Mouse (Mus musculus): Measurements from ENCODE around the gene Adcy2. TPM values are rescaled to one million over a fixed set of nuclear protein-coding genes. Genes with fewer than 3 reads are reported as not detected.

Adcy2 gene
- polyA plus RNA-seq, 1 experiment from 2014 or later, result 7.8 TPM

- WGBS, result 17% methylated on average over 10 of the region's 10 CpGs
- H3K4me2 ChIP-seq (ENCODE audit: low read depth), result peak overlapping the region; percentile 90
Measured at GRCm38 (mm10) chr13:68997386-68997785, 2.0 kb downstream of the Adcy2 start.

GRCm38 (mm10) chr13:68996661-68997060, 2.7 kb downstream of the Adcy2 start:
- no peak overlapping the region for H3K9ac ChIP-seq (ENCODE audit: low read length)
- H3K4me2 ChIP-seq (ENCODE audit: low read depth), result no peak overlapping the region
- 0 out of 2 replicates have a peak, but pooled peaks cover 2% of the 10 kb centered on the region for H3K27me3 ChIP-seq (ENCODE audit: control insufficient read depth, insufficient read depth, low read length)
- DNase-seq (ENCODE audit: low spot score) (no peak), ATAC-seq (ENCODE audit: insufficient read depth, low FRiP score, low TSS enrichment) (no peak)
- no peak overlapping the region for H3K4me3 ChIP-seq (ENCODE audit: low read depth, low read length)
- no peaks in the 10 kb centered on the region for H3K9me3 ChIP-seq (ENCODE audit: control insufficient read depth, low read length)
- H3K4me1 ChIP-seq (ENCODE audit: control insufficient read depth, insufficient read depth, low read length), result 0 out of 2 replicates have a peak, but pooled peaks cover 2% of the 10 kb centered on the region
- H3K27ac ChIP-seq (ENCODE audit: low read depth, low read length), result no peak overlapping the region
- WGBS, result 85% methylated on average over 3 of the region's 3 CpGs
- no peaks in the 10 kb centered on the region for H3K36me3 ChIP-seq (ENCODE audit: control insufficient read depth, insufficient read depth, low read length)

More at GRCm38 (mm10) chr13:68997386-68997785, 2.0 kb downstream of the Adcy2 start:
- Histone ChIP-seq H3K36me3 (ENCODE audit: control insufficient read depth, insufficient read depth, low read length) (no peaks in the 10 kb centered on the region), H3K27ac (ENCODE audit: low read depth, low read length) (no peak overlapping the region), H3K4me3 (ENCODE audit: low read depth, low read length) (peak overlapping the region; percentile 49; the same call in 1 of the 2 replicates), H3K27me3 (ENCODE audit: control insufficient read depth, insufficient read depth, low read length) (0 out of 2 replicates have a peak, but pooled peaks cover 2% of the 10 kb centered on the region), H3K9me3 (ENCODE audit: control insufficient read depth, low read length) (no peaks in the 10 kb centered on the region), H3K9ac (ENCODE audit: low read length) (no peak overlapping the region), H3K4me1 (ENCODE audit: control insufficient read depth, insufficient read depth, low read length) (0 out of 2 replicates have a peak, but pooled peaks cover 2% of the 10 kb centered on the region)
- DNase-seq (ENCODE audit: low spot score), result no peak
- no peak for ATAC-seq (ENCODE audit: insufficient read depth, low FRiP score, low TSS enrichment)

GRCm38 (mm10) chr13:68985789-68986188, 13.6 kb downstream of the Adcy2 start:
- Histone ChIP-seq H3K27me3 (ENCODE audit: control insufficient read depth, insufficient read depth, low read length) (no peaks in the 10 kb centered on the region), H3K4me2 (ENCODE audit: low read depth) (no peak overlapping the region), H3K4me3 (ENCODE audit: low read depth, low read length) (no peak overlapping the region), H3K9ac (ENCODE audit: low read length) (no peak overlapping the region), H3K4me1 (ENCODE audit: control insufficient read depth, insufficient read depth, low read length) (no peaks in the 10 kb centered on the region), H3K9me3 (ENCODE audit: control insufficient read depth, low read length) (no peaks in the 10 kb centered on the region), H3K27ac (ENCODE audit: low read depth, low read length) (no peak overlapping the region), H3K36me3 (ENCODE audit: control insufficient read depth, insufficient read depth, low read length) (no peaks in the 10 kb centered on the region)
- DNase-seq (ENCODE audit: low spot score), result no peak
- WGBS, result 85% methylated on average over 2 of the region's 2 CpGs
- no peak for ATAC-seq (ENCODE audit: insufficient read depth, low FRiP score, low TSS enrichment)

GRCm38 (mm10) chr13:68984000-68984399, 15.3 kb downstream of the Adcy2 start:
- no peak overlapping the region for H3K27ac ChIP-seq (ENCODE audit: low read depth, low read length)

GRCm38 (mm10) chr13:68981048-68981447, 18.3 kb downstream of the Adcy2 start:
- DNase-seq (ENCODE audit: low spot score) (no peak), ATAC-seq (ENCODE audit: insufficient read depth, low FRiP score, low TSS enrichment) (no peak)
- H3K36me3 ChIP-seq (ENCODE audit: control insufficient read depth, insufficient read depth, low read length), result no peaks in the 10 kb centered on the region
- no peak overlapping the region for H3K27ac ChIP-seq (ENCODE audit: low read depth, low read length)
- H3K9ac ChIP-seq (ENCODE audit: low read length), result no peak overlapping the region
- H3K27me3 ChIP-seq (ENCODE audit: control insufficient read depth, insufficient read depth, low read length), result no peaks in the 10 kb centered on the region
- H3K4me2 ChIP-seq (ENCODE audit: low read depth), result no peak overlapping the region
- no peaks in the 10 kb centered on the region for H3K9me3 ChIP-seq (ENCODE audit: control insufficient read depth, low read length)
- no peak overlapping the region for H3K4me3 ChIP-seq (ENCODE audit: low read depth, low read length)
- 89% methylated on average over 2 of the region's 2 CpGs for WGBS
- H3K4me1 ChIP-seq (ENCODE audit: control insufficient read depth, insufficient read depth, low read length), result no peaks in the 10 kb centered on the region

More at GRCm38 (mm10) chr13:68984000-68984399, 15.3 kb downstream of the Adcy2 start:
- Histone ChIP-seq H3K36me3 (ENCODE audit: control insufficient read depth, insufficient read depth, low read length) (no peaks in the 10 kb centered on the region), H3K27me3 (ENCODE audit: control insufficient read depth, insufficient read depth, low read length) (no peaks in the 10 kb centered on the region), H3K4me3 (ENCODE audit: low read depth, low read length) (no peak overlapping the region), H3K4me1 (ENCODE audit: control insufficient read depth, insufficient read depth, low read length) (no peaks in the 10 kb centered on the region), H3K4me2 (ENCODE audit: low read depth) (no peak overlapping the region), H3K9me3 (ENCODE audit: control insufficient read depth, low read length) (no peaks in the 10 kb centered on the region), H3K9ac (ENCODE audit: low read length) (no peak overlapping the region)
- ATAC-seq (ENCODE audit: insufficient read depth, low FRiP score, low TSS enrichment) (no peak), DNase-seq (ENCODE audit: low spot score) (no peak)
- WGBS, result 84% methylated on average over 15 of the region's 15 CpGs

- Histone ChIP-seq H3K4me1 (ENCODE audit: control insufficient read depth, insufficient read depth, low read length) (no peaks in the 10 kb centered on the region), H3K9ac (ENCODE audit: low read length) (no peak overlapping the region), H3K9me3 (ENCODE audit: control insufficient read depth, low read length) (no peaks in the 10 kb centered on the region), H3K36me3 (ENCODE audit: control insufficient read depth, insufficient read depth, low read length) (no peaks in the 10 kb centered on the region), H3K4me2 (ENCODE audit: low read depth) (no peak overlapping the region), H3K4me3 (ENCODE audit: low read depth, low read length) (no peak overlapping the region), H3K27ac (ENCODE audit: low read depth, low read length) (no peak overlapping the region), H3K27me3 (ENCODE audit: control insufficient read depth, insufficient read depth, low read length) (no peaks in the 10 kb centered on the region)
- ATAC-seq (ENCODE audit: insufficient read depth, low FRiP score, low TSS enrichment) (no peak), DNase-seq (ENCODE audit: low spot score) (no peak)
- 44% methylated on average over 3 of the region's 3 CpGs for WGBS
Measured at GRCm38 (mm10) chr13:68973143-68973542, 26.2 kb downstream of the Adcy2 start.

GRCm38 (mm10) chr13:68961580-68961979, 37.8 kb downstream of the Adcy2 start:
- Histone ChIP-seq H3K27me3 (ENCODE audit: control insufficient read depth, insufficient read depth, low read length) (no peaks in the 10 kb centered on the region), H3K4me2 (ENCODE audit: low read depth) (no peak overlapping the region), H3K4me3 (ENCODE audit: low read depth, low read length) (no peak overlapping the region), H3K4me1 (ENCODE audit: control insufficient read depth, insufficient read depth, low read length) (no peaks in the 10 kb centered on the region), H3K9ac (ENCODE audit: low read length) (no peak overlapping the region), H3K36me3 (ENCODE audit: control insufficient read depth, insufficient read depth, low read length) (no peaks in the 10 kb centered on the region), H3K27ac (ENCODE audit: low read depth, low read length) (no peak overlapping the region), H3K9me3 (ENCODE audit: control insufficient read depth, low read length) (no peaks in the 10 kb centered on the region)
- DNase-seq (ENCODE audit: low spot score) (no peak), ATAC-seq (ENCODE audit: insufficient read depth, low FRiP score, low TSS enrichment) (no peak)
- WGBS, result 87% methylated on average over 5 of the region's 5 CpGs

- WGBS, result 86% methylated on average over 6 of the region's 6 CpGs
- no peak for ATAC-seq (ENCODE audit: insufficient read depth, low FRiP score, low TSS enrichment)
- no peaks in the 10 kb centered on the region for H3K4me1 ChIP-seq (ENCODE audit: control insufficient read depth, insufficient read depth, low read length)
- no peak for DNase-seq (ENCODE audit: low spot score)
- no peaks in the 10 kb centered on the region for H3K27me3 ChIP-seq (ENCODE audit: control insufficient read depth, insufficient read depth, low read length)
- no peak overlapping the region for H3K4me2 ChIP-seq (ENCODE audit: low read depth)
- H3K36me3 ChIP-seq (ENCODE audit: control insufficient read depth, insufficient read depth, low read length), result no peaks in the 10 kb centered on the region
- H3K9ac ChIP-seq (ENCODE audit: low read length), result no peak overlapping the region
- H3K9me3 ChIP-seq (ENCODE audit: control insufficient read depth, low read length), result no peaks in the 10 kb centered on the region
- H3K27ac ChIP-seq (ENCODE audit: low read depth, low read length), result no peak overlapping the region
- no peak overlapping the region for H3K4me3 ChIP-seq (ENCODE audit: low read depth, low read length)
Measured at GRCm38 (mm10) chr13:68960513-68960912, 38.8 kb downstream of the Adcy2 start.

- H3K27ac ChIP-seq (ENCODE audit: low read depth, low read length), result no peak overlapping the region
- H3K4me2 ChIP-seq (ENCODE audit: low read depth), result no peak overlapping the region
- DNase-seq (ENCODE audit: low spot score), result no peak
- no peaks in the 10 kb centered on the region for H3K4me1 ChIP-seq (ENCODE audit: control insufficient read depth, insufficient read depth, low read length)
- H3K9me3 ChIP-seq (ENCODE audit: control insufficient read depth, low read length), result no peaks in the 10 kb centered on the region
- no peak overlapping the region for H3K4me3 ChIP-seq (ENCODE audit: low read depth, low read length)
- no peaks in the 10 kb centered on the region for H3K27me3 ChIP-seq (ENCODE audit: control insufficient read depth, insufficient read depth, low read length)
- no peak overlapping the region for H3K9ac ChIP-seq (ENCODE audit: low read length)
- ATAC-seq (ENCODE audit: insufficient read depth, low FRiP score, low TSS enrichment), result no peak
- H3K36me3 ChIP-seq (ENCODE audit: control insufficient read depth, insufficient read depth, low read length), result no peaks in the 10 kb centered on the region
- WGBS, result 89% methylated on average over 4 of the region's 4 CpGs
Measured at GRCm38 (mm10) chr13:68959406-68959805, 39.9 kb downstream of the Adcy2 start.
